In genomic region chr11:98060104-98060692, GRCm38 (mm10) we compare ENCODE assay signal across 11 mouse cellular contexts. TPM values are rescaled to one million over a fixed set of nuclear protein-coding genes. Genes with fewer than 3 reads are reported as not detected.
DNase-seq lines count a peak whose midpoint lies in the region.
"Had no signal": no experiment of that assay in that cellular context is flagged by ENCODE, and none has a peak within 500 bp of the region (broad histone marks: within the 10 kb centered on the region; RNA-seq: fewer than 3 reads in every experiment).

No protein-coding gene starts in this region.

- intact Hi-C loops in left cerebral cortex, postnatal 36 days (cut with DNase I) = no loop called here

- peak; percentile 56 to 68 for DNase-seq in frontal cortex, postnatal 36 days (ENCODE audit: low spot score in 2 of 2)
- DNase-seq in frontal cortex, postnatal 14 days (ENCODE audit: low spot score in 2 of 2) = no peak
- peak; percentile 54 to 73 for DNase-seq in left cerebral cortex, postnatal 36 days (ENCODE audit: low spot score in 2 of 2)
- no peak for DNase-seq in left cerebral cortex, adult 11 months (ENCODE audit: low spot score)
- DNase-seq in right cerebral cortex, adult 18-20 months = peak; percentile 74
- DNase-seq in right cerebral cortex, postnatal 14 days = no peak
- no peak for DNase-seq in heart, adult 18-20 months
- DNase-seq: heart, postnatal 10 days; kidney, adult 2 months; kidney, postnatal 36 days; thymus, postnatal 25 days had no signal

RNA-seq across cellular contexts. Expression of gene Stac2, which starts 6.9 kb away (rescaled TPM):
- 100 to 1,000 TPM in 1 of 2 experiments, 10 to 100 TPM in 1; 69.6 to 102 TPM for total RNA-seq in left cerebral cortex, postnatal 36 days (2021)
- total RNA-seq in heart, adult 18-20 months (2021) = under 1 TPM; 0.15 to 0.25 TPM

RNA-seq across cellular contexts. Expression of gene Rpl19, which starts 33.7 kb away (rescaled TPM):
- total RNA-seq in left cerebral cortex, postnatal 36 days (2021) = 100 to 1,000 TPM; 524 to 620 TPM
- total RNA-seq in heart, adult 18-20 months (2021) = 100 to 1,000 TPM; 537 to 590 TPM

RNA-seq across cellular contexts. Expression of gene Cacnb1, which starts 37.4 kb away (rescaled TPM):
- 100 to 1,000 TPM; 149 to 163 TPM for total RNA-seq in left cerebral cortex, postnatal 36 days (2021)
- 1 to 10 TPM; 5.1 to 5.9 TPM for total RNA-seq in heart, adult 18-20 months (2021)

Comparison
In these comparisons a context has a peak if more than half of its experiments do, and no peak if none do; other contexts are left out.
1. DNase-seq: peak in frontal cortex, postnatal 36 days (2 of 2), left cerebral cortex, postnatal 36 days (2 of 2) and right cerebral cortex, adult 18-20 months (single experiment); none in frontal cortex, postnatal 14 days (0 of 2), left cerebral cortex, adult 11 months (single experiment), right cerebral cortex, postnatal 14 days (single experiment) and heart, adult 18-20 months (0 of 2).
2. RNA of gene Stac2, which starts 6.9 kb away (total RNA-seq): 69.6 to 102 TPM in left cerebral cortex, postnatal 36 days; 0.15 to 0.25 TPM in heart, adult 18-20 months; every median in the first group is over 10 times any median in the second.
3. RNA of gene Cacnb1, which starts 37.4 kb away (total RNA-seq): 149 to 163 TPM in left cerebral cortex, postnatal 36 days; 5.1 to 5.9 TPM in heart, adult 18-20 months; every median in the first group is over 10 times any median in the second.